Mouse (Mus musculus) neural tube, embryonic 13.5 days (tissue): ENCODE results near the gene Skiv2l. TPM values are rescaled to one million over a fixed set of nuclear protein-coding genes. Genes with fewer than 3 reads are reported as not detected.

Source experiments
- ATAC-seq: fragments of 200-750 bp; cut with Nextera tagmentation; 2 replicates; pipeline ENCODE4 v1.8.0; 2017; ENCODE audit warnings: low read depth, mild to moderate bottlenecking, moderate TSS enrichment, moderate library complexity
- H3K27ac ChIP-seq: fragments of 300-500 bp; sonication (generic); replicated peaks from 2 replicates; pipeline ENCODE4 v1.5.1; 2015; ENCODE audit warnings: moderate library complexity, mild to moderate bottlenecking, inconsistent platforms
- H3K27me3 ChIP-seq: fragments of 300-500 bp; sonication (generic); 2 replicates; pipeline ENCODE4 v1.6.1; 2015; ENCODE audit warnings: mild to moderate bottlenecking, inconsistent platforms
- H3K36me3 ChIP-seq: fragments of 300-500 bp; sonication (generic); 2 replicates; pipeline ENCODE4 v1.6.1; 2015; ENCODE audit warnings: mild to moderate bottlenecking, inconsistent platforms
- H3K4me1 ChIP-seq: fragments of 300-500 bp; sonication (generic); replicated peaks from 2 replicates; pipeline ENCODE4 v1.6.1; 2015; ENCODE audit warnings: inconsistent platforms
- H3K4me2 ChIP-seq: fragments of 300-500 bp; sonication (generic); 2 replicates; pipeline ENCODE4 v1.6.1; 2015; ENCODE audit warnings: inconsistent platforms, mild to moderate bottlenecking, moderate library complexity
- H3K4me3 ChIP-seq: fragments of 300-500 bp; sonication (generic); 2 replicates; pipeline ENCODE4 v1.5.1; 2015; ENCODE audit warnings: mild to moderate bottlenecking, inconsistent platforms
- H3K9ac ChIP-seq: fragments of 300-500 bp; sonication (generic); 2 replicates; pipeline ENCODE4 v1.6.1; 2015; ENCODE audit warnings: moderate library complexity, mild to moderate bottlenecking, inconsistent platforms
- H3K9me3 ChIP-seq: fragments of 300-500 bp; sonication (generic); 2 replicates; pipeline ENCODE4 v1.6.1; 2016; ENCODE audit warnings: inconsistent platforms
- WGBS: fragments of 180-500 bp; shearing (Covaris S2); methylation state at CpG from one replicate; pipeline ENCODE4 v1.1.7; 2015; 5-methylcytosine and 5-hydroxymethylcytosine counted together
- microRNA-seq: library from miRNA; unstranded; fragments of <30 nt; microRNA quantifications from one replicate; pipeline ENCODE4, GENCODE M21; 2016
- polyA plus RNA-seq: library from polyadenylated mRNA; unstranded; fragments of >200 nt; fragmentation: Nextera tagmentation; extraction: Ambion mirVana; gene quantifications from 2 replicates; pipeline ENCODE4 v1.2.1, GENCODE M21; 2015

Skiv2l gene
- polyA plus RNA-seq, 1 experiment from 2014 or later = 49.7 TPM

GRCm38 (mm10) chr17:34795016-34795415 is 55.0 kb downstream of the Skiv2l start:
- Histone ChIP-seq H3K36me3 (no peaks in the 10 kb centered on the region), H3K4me3 (no peak overlapping the region), H3K4me1 (no peaks in the 10 kb centered on the region), H3K4me2 (no peak overlapping the region), H3K9me3 (peaks cover 6% of the 10 kb centered on the region; the same call in 1 of the 2 replicates), H3K27me3 (no peaks in the 10 kb centered on the region), H3K9ac (no peak overlapping the region), H3K27ac (no peak overlapping the region)
- no peak for ATAC-seq
- 82% methylated on average over 10 of the region's 10 CpGs for WGBS

Small RNA genes within 50 kb of the gene (microRNA-seq; reads per million reads assigned to microRNA genes)
- gene Mir6970 (0.89 reads per million), gene Mir6971 (1.3 reads per million), gene Mir6972 (not detected)

Other genes with a start within 250 kb of the Skiv2l start
- gene Rnf5, start 246.5 kb downstream of the Skiv2l start, polyA plus RNA-seq = 260 and 270 TPM in 2 replicates
- 89.5 and 99.6 TPM in 2 replicates for gene Agpat1, start 245.9 kb downstream of the Skiv2l start, polyA plus RNA-seq
- gene Egfl8, start 234.2 kb downstream of the Skiv2l start, polyA plus RNA-seq = 21.8 and 28.4 TPM in 2 replicates
- gene Ppt2, start 221.7 kb downstream of the Skiv2l start, polyA plus RNA-seq = 23.7 and 25.0 TPM in 2 replicates
- 3.8 and 4.2 TPM in 2 replicates for gene Prrt1, start 220.7 kb downstream of the Skiv2l start, polyA plus RNA-seq
- 17.1 and 18.6 TPM in 2 replicates for gene Fkbpl, start 205.4 kb downstream of the Skiv2l start, polyA plus RNA-seq
- gene Atf6b, start 203.1 kb downstream of the Skiv2l start, polyA plus RNA-seq = 106 TPM in 2 replicates
- 0.11 and 0.14 TPM in 2 replicates for gene Tnxb, start 179.7 kb downstream of the Skiv2l start, polyA plus RNA-seq
- not detected in 2 replicates for gene C4b, start 106.3 kb downstream of the Skiv2l start, polyA plus RNA-seq
- gene Cyp21a1, start 45.6 kb downstream of the Skiv2l start, polyA plus RNA-seq = not detected in 2 replicates
- 31.6 and 34.2 TPM in 2 replicates for gene Stk19, start 13.3 kb downstream of the Skiv2l start, polyA plus RNA-seq
- 63.0 and 63.2 TPM in 2 replicates for gene Dxo, start 13.2 kb downstream of the Skiv2l start, polyA plus RNA-seq
- gene Nelfe, start 181 bp upstream of the Skiv2l start, polyA plus RNA-seq = 81.6 and 90.5 TPM in 2 replicates
- 1.8 and 2.9 TPM in 2 replicates for gene Cfb, start 12.3 kb upstream of the Skiv2l start, polyA plus RNA-seq
- gene Zbtb12, start 29.3 kb upstream of the Skiv2l start, polyA plus RNA-seq = 9.5 and 10.4 TPM in 2 replicates
- gene Gm20547, start 31.8 kb upstream of the Skiv2l start, polyA plus RNA-seq = not detected in 2 replicates
- gene C2, start 48.1 kb upstream of the Skiv2l start, polyA plus RNA-seq = 0.99 and 2.1 TPM in 2 replicates
- 86.8 and 88.7 TPM in 2 replicates for gene Ehmt2, start 48.3 kb upstream of the Skiv2l start, polyA plus RNA-seq
- gene Slc44a4, start 64.3 kb upstream of the Skiv2l start, polyA plus RNA-seq = not detected in 2 replicates
- gene Neu1, start 81.0 kb upstream of the Skiv2l start, polyA plus RNA-seq = 30.2 and 30.6 TPM in 2 replicates
- 0.38 and 0.47 TPM in 2 replicates for gene Hspa1b, start 109.0 kb upstream of the Skiv2l start, polyA plus RNA-seq
- gene Gm20481, start 119.7 kb upstream of the Skiv2l start, polyA plus RNA-seq = not detected in 2 replicates
- gene Hspa1a, start 121.9 kb upstream of the Skiv2l start, polyA plus RNA-seq = 6.0 and 6.3 TPM in 2 replicates
- 1.5 and 2.2 TPM in 2 replicates for gene Hspa1l, start 122.5 kb upstream of the Skiv2l start, polyA plus RNA-seq
- gene Lsm2, start 131.7 kb upstream of the Skiv2l start, polyA plus RNA-seq = 99.4 and 99.8 TPM in 2 replicates
- 57.9 and 58.2 TPM in 2 replicates for gene Vars, start 150.8 kb upstream of the Skiv2l start, polyA plus RNA-seq
- gene Vwa7, start 166.4 kb upstream of the Skiv2l start, polyA plus RNA-seq = 0.17 and 0.18 TPM in 2 replicates
- 2.5 and 2.6 TPM in 2 replicates for gene Sapcd1, start 177.8 kb upstream of the Skiv2l start, polyA plus RNA-seq
- 2.8 and 3.1 TPM in 2 replicates for gene Msh5, start 196.5 kb upstream of the Skiv2l start, polyA plus RNA-seq
- gene Clic1, start 199.8 kb upstream of the Skiv2l start, polyA plus RNA-seq = 132 and 145 TPM in 2 replicates
- 417 and 431 TPM in 2 replicates for gene Ddah2, start 208.8 kb upstream of the Skiv2l start, polyA plus RNA-seq
- 0.54 TPM in 1 of 2 replicates, not detected in the other for gene Ly6g6c, start 215.2 kb upstream of the Skiv2l start, polyA plus RNA-seq
- gene Mpig6b, start 216.0 kb upstream of the Skiv2l start, polyA plus RNA-seq = 0.28 and 0.38 TPM in 2 replicates
- 0.46 and 0.55 TPM in 2 replicates for gene Ly6g6e, start 226.7 kb upstream of the Skiv2l start, polyA plus RNA-seq
- 0.95 and 1.8 TPM in 2 replicates for gene Ly6g6d, start 227.9 kb upstream of the Skiv2l start, polyA plus RNA-seq
- 0.44 and 0.68 TPM in 2 replicates for gene Ly6g6f, start 235.4 kb upstream of the Skiv2l start, polyA plus RNA-seq
- gene Abhd16a, start 239.1 kb upstream of the Skiv2l start, polyA plus RNA-seq = 98.2 and 104 TPM in 2 replicates